Mouse (Mus musculus) T-helper 2 cell (primary cell): Measurements from ENCODE around the gene Hist1h4i.

Source experiments
- in situ Hi-C: fragments of 300-600 bp; cut with MboI, MseI; formaldehyde crosslinking; loops from one replicate; pipeline ENCODE4 v1.15.1; 2025; ENCODE audit warnings: high pct_unique_total_duplicates

The Hist1h4i gene

GRCm38 (mm10) chr13:22015479-22016450 is 25.4 kb downstream of the Hist1h4i start:
- in situ Hi-C loops, result no loop called here

GRCm38 (mm10) chr13:22014411-22014845 is 26.7 kb downstream of the Hist1h4i start:
- in situ Hi-C loops, result no loop called here

GRCm38 (mm10) chr13:22013716-22014115 is 27.4 kb downstream of the Hist1h4i start:
- in situ Hi-C loops, result no loop called here

- in situ Hi-C loops, result no loop called here
Observed at GRCm38 (mm10) chr13:22009642-22010041, 31.5 kb downstream of the Hist1h4i start, which contains the start of gene Prss16. Gene Prss16 (minus strand): TSS chr13:22009742.

GRCm38 (mm10) chr13:22008707-22009106 is 32.5 kb downstream of the Hist1h4i start:
- in situ Hi-C loops, result no loop called here

- in situ Hi-C loops, result no loop called here
Observed at GRCm38 (mm10) chr13:22007872-22008271, 33.3 kb downstream of the Hist1h4i start.

- in situ Hi-C loops, result no loop called here
Observed at GRCm38 (mm10) chr13:22007121-22007510, 34.0 kb downstream of the Hist1h4i start.

- in situ Hi-C loops, result no loop called here
Observed at GRCm38 (mm10) chr13:22006334-22007120, 34.6 kb downstream of the Hist1h4i start.

GRCm38 (mm10) chr13:22005605-22006333 is 35.4 kb downstream of the Hist1h4i start:
- in situ Hi-C loops, result no loop called here

- in situ Hi-C loops, result no loop called here
Observed at GRCm38 (mm10) chr13:22001823-22002222, 39.3 kb downstream of the Hist1h4i start.

GRCm38 (mm10) chr13:22001346-22001745 is 39.8 kb downstream of the Hist1h4i start:
- in situ Hi-C loops, result no loop called here

GRCm38 (mm10) chr13:21999147-21999546 is 42.0 kb downstream of the Hist1h4i start:
- in situ Hi-C loops, result no loop called here

GRCm38 (mm10) chr13:21998412-21998811 is 42.8 kb downstream of the Hist1h4i start:
- in situ Hi-C loops, result no loop called here

GRCm38 (mm10) chr13:21997821-21998220 is 43.3 kb downstream of the Hist1h4i start:
- in situ Hi-C loops, result no loop called here

GRCm38 (mm10) chr13:21997201-21997820 is 43.9 kb downstream of the Hist1h4i start:
- in situ Hi-C loops, result no loop called here

GRCm38 (mm10) chr13:21996840-21997185 is 44.3 kb downstream of the Hist1h4i start:
- in situ Hi-C loops, result no loop called here

GRCm38 (mm10) chr13:21996101-21996839 is 44.9 kb downstream of the Hist1h4i start:
- in situ Hi-C loops, result no loop called here

GRCm38 (mm10) chr13:21995331-21995914 is 45.7 kb downstream of the Hist1h4i start:
- in situ Hi-C loops, result no loop called here

GRCm38 (mm10) chr13:21994896-21995295 is 46.3 kb downstream of the Hist1h4i start:
- in situ Hi-C loops, result no loop called here
